Mouse (Mus musculus): ENCODE measurements at regions not wholly inside any gene's neighbourhood (a gene's known extent, or its start where the extent isn't known, plus 50 kb on each side); places are given as distances from the start of the nearest gene placed in this dataset.
A peak's percentile ranks its signal among the peaks of the same experiment; 100 is the strongest.

DNA sequence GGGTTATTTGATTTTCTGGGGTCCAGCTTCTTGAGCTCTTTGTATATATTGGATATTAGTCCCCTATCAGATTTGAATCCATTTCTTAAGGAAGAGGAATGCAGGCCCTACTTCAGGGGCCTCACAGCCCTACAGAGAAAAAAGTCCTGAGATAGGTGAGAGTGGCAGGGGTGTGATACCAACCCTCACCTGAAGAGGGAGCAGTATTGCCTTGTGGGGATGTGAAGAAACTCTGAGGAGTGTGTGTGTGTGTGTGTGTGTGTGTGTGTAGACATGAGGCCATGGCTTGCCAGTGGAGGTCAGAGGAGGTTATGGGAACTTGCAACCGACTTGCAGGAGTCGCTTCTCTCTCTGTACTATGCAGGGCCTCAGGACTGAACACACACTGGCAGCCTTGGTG is 141.2 kb downstream of the Tex29 start:
- no peak for DNase-seq

DNA sequence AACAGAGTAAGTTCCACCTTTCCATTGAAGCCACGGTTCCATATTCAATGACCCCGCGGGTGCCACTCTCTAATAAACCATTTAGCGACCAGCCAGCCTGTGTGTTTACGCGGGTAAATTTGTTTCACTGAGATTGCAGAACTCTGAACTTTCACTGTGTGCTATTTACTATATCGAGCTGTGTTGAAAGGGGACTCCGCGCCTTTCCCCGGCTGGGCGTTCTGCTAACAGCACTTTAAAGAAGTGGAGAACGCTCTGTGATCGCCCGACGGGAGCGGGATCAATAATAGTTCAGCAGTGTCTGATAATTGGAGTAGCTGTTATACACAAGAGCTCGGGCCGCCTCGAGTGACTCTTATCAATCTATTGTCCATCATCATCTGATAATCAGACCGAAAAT is 149.8 kb downstream of the Tex29 start:
- no peak for DNase-seq

DNA sequence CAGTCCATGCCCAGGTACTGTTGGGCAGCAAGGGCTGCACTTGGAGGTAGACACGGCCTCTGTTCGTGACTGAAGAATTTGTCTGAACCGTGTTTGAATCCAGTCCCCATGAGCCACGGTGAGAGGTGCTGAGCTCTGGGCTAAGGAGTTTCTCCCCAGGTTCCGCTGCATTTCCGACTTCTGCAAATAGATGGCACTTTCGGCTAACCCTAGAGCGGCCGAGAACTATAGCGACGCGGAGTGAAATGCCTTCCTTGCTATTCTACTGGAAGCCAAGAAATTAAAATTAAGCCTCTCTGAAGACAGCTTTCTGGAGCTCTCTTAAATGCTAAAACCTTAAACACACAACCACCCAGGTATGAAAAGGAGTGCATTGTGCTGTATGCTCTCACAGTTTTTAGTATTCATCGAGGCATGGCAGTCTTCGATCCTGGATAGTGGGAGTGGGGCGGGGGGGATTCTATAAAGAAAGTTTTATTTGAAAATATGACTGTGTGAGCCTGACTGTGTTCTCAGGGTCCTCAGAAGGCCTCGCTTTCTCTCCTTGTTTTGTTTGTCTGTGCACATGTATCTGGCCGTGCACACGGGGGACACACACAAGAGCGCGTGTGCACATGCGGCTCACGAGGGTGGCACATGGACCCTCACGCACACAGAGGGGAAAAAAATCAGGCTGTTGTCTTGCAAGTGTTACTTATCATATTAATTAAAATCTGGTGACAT is 159.6 kb downstream of the Tex29 start:
- no peak for DNase-seq

DNA sequence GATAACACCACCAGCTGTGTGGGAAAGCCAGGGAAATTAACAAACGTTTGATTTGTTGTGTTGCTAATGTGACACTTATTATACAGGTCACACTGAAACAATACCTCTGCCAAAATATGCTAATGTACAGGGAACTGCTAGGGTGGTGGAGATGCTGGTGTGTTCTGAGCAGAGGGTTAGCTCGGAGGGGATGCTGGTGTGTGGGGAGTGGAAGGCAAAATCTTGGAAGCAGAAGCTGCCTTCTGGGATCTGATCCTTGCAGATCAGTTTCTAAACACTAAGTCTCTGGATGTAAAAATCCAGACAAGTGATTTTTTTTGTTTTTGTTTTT is 160.2 kb downstream of the Tex29 start:
- no peak for DNase-seq

DNA sequence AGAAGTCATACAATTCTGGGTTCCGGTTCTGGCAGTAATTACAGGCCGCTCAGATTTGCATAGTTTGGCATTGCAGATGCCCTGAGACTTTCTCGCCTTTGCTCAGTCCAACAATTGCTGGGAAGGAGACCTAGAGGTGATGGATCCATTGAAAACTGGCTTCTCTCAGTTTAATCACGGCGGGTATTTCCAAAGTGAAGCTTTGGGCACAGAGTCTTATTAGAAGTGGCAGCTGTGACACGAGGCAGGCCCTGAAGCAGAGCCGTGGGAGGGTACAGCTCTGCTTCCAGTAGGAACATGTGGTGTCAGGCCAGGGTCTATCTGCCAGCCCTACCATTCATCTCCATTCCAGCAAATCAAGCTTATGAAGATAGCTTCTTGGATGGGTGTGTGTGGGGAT is 164.0 kb downstream of the Tex29 start:
- no peak for DNase-seq

DNA sequence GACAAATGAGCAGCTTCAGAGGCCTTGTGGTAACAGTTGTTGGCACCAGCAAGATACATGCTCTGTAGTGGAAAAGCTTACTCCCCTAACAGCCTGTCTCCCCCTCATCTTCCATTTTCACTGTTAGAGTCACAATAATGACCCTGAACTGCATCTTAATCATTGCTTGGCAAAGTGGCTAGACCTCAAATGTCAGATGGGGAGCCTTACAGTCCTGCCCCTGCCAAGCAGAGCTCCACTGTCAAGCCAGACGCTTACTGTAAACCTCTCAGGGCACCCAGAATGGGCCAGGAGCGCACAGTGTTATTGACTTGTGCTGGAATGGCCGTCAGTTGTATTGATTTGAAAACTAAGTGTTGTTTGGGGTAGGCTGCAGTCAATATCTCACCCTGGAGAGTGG is 172.5 kb downstream of the Tex29 start:
- no peak for DNase-seq

DNA sequence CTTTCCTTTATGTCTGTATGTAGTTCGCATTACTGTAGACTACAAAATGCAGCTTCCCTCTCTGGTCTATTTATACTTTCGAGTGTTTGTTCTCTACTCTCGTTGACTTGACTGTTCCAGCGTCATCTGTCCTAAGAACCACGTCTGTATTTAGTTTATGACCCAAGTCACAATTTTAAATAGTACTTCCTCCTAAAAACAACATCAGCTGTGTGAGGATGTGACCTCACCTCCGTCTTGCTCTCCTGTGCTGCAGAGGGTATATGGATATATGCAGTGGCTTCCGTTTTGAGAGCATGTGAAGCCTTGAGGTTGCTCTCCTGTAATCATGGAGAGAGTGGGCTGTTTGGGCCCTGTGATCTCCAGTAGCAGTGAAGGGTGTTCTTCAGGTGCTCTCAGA is 177.5 kb downstream of the Tex29 start:
- no peak for DNase-seq

DNA sequence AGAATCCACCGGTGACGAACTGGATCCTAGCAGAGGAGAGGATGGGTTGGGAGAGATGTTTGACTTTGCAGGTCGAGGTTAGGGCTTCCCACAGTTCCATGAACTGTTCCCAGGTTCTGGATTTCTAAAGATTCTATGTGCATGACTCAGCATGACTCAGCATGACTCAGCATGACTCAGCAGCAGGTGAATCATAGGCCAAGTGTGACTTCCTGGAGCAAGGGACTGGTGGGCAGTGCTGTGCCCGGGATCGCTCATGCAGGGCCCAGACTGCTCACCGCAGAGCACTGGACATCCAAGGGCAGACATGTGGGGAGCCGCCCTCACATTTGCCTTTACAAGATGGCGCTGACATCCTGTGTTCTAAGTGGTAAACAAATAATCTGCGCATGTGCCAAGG is 179.0 kb downstream of the Tex29 start:
- DNase-seq, result no peak

DNA sequence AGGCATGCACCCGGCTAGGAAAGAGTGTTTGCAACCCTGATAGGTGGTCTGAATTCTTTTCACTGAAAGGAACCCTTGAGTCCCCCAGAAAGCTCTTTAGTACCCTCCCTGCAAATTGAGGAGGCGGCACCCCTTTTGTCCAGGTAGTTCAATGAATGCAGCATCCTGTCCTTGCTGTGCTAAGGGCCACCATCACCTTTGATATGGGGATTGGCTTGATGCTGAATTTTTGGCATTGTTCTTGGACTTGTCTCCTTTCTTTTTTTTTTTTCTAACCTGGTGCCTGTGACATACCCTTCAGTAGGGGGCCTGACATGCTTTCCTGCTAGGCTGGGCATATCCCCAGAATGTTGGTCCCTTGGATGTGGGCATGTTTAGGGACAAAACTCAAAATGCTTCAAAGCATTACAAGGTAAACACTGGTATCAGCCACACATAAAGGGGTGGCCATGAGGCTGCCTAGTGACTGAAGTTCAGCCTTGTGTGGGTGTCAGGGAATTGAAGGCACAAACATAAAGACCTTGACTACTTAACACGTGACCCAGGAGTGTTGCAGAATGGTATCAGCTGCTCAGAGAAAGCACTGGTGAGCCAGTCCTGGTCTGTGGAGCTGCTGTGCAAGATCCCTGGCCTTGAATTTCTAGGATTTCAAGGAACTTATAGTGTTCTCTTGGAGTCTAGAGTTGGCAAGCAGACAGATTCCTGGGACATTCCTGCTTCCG is 183.6 kb downstream of the Tex29 start:
- DNase-seq, result no peak

DNA sequence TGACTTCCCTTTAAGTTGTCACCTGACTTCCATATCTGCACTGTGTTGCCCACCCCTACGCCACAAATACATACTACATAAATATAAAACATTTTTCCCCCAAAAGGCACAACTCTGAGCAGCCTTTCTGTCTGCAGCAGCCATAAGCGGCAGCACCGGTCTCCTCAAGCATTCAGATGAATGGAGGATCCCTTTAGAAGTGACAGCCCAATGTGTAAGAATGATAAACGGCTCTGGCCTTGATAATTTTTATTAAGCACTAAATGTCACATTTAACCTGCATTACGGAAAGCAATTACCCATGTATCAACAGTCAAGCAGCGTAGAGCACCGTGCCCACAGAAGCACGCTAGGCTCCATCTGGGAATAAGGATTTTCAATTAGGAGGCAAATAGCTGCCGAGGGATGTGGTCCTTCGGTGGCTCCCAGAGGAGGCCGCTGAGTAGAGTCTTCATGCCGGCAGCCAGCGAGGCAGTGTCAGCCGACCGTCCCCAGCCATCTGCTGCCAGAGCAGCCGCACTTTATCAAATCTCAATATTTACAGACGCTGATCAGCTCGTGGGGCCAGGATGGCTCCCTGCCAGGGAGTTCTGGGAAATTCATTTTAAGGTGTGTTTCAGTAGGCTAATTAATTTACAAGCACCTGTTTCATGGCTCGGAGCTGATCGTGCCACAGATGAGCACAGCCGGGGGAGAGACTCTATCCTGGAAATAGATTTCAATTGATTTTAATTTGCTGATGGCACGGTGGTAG is 190.3 kb downstream of the Tex29 start:
- DNase-seq, result no peak

DNA sequence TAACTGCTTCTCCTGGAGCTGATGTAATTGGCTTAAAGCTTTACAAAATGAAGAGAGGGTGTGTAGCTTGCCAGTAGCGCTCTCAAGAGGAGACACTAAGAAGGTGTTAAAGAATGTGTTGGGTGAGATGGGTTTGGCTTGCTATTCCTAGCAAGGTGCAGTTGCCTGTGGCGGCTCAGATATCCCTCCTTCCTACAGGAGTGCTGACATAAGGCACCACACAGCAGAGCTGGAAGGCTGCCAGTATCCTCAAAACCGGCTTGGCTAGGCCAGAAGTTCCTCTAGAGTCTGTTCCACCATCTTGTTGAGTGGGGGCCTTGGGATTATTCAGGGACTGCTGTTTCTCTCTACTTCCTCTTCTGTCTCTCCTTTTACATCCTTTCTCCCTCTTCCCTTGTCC is 191.5 kb downstream of the Tex29 start:
- DNase-seq, result no peak

DNA sequence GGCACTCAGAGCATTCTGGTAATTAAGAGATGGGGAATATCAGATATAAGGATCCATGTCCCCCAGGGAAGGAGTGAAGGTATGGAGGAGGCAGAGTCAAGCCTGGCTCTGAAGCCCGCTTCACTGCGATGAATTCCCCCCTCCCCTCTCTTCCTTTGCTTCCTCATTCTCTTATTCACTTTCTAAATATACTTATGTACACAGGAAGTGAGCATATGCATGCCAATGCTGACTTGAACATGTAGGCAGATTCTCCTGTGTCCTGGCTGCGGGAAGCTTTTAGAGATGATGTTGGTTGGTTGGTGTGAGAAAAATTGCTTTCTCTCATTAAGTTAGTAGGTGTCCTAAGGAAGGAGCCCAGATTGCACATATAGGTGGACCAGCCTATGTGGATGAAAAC is 192.1 kb downstream of the Tex29 start:
- no peak for DNase-seq

DNA sequence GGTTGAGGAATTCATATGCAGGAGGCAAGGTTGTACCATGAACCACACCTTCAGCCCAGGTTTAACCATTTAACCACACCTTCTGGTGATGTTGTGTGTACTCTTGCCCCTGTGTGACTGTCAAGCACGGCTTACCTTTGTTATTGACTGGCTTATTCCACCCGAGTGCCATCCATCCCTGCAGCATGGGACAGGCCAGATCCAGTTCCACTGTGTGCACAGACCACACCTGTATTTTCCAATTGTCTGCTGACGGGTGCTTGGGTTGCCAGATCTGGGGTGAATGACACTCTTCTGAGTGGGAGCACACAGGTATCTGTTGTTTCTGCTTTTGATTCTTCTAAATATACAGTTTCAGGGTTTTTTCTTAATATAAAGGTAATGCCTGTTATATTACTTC is 196.1 kb downstream of the Tex29 start:
- no peak for DNase-seq

DNA sequence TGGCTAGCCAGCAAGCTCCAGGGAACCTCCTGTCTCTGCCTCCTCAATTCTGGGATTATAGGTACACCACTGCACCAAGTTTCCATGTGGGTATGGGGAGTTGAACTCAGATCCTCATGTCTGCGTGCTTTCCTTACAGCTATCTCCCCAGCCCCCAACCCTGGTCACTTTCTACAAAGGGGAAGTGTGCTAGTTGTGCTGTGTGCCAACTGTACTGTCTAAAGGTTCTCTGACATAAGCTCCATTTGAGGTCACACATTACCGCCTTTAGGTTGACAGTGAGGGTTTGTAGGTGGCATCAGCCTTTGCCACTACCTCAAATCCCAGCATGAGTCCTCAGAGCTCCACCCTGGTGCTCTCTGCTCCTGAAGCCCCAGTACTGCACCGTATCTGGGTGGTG is 200.7 kb downstream of the Tex29 start:
- DNase-seq, result no peak

DNA sequence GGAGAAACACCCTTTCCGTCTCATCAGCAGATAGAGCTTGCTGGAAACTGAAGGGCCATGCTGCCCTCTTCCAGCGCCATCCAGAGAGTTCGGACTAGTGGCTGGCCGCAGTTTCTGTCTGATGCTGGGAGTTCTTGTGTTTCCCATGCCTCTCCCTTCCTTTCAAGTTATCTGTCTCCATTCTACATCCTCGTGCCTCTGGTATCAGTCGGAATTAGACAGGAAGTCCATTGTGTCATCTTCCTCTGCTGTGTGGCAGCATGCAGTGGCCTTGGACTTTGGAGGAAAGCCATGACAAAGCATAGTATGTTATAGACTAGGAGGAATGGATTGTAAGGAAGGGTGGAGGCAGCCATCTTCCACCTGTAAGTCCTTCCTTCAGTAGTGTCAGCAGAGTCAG is 201.4 kb downstream of the Tex29 start:
- DNase-seq, result no peak

DNA sequence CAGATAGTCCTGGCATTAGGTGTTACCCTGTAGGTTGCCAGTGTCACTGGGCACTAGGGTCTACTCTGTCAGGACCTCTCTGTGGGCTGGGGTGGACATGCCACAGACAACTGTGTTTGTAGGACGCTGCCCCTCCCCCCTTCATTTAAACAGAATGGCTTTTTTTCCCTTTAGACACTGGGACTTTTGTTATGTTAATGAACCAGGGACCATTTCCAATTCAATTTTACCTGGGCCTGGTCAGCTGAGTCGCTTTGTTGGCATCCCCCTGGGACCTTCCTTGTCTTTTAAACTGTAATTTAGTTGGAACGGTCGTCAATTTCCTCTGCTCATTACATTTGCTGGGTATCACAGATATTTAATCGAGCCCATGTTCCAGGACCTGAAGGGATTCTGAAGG is 210.6 kb downstream of the Tex29 start:
- DNase-seq, result no peak

DNA sequence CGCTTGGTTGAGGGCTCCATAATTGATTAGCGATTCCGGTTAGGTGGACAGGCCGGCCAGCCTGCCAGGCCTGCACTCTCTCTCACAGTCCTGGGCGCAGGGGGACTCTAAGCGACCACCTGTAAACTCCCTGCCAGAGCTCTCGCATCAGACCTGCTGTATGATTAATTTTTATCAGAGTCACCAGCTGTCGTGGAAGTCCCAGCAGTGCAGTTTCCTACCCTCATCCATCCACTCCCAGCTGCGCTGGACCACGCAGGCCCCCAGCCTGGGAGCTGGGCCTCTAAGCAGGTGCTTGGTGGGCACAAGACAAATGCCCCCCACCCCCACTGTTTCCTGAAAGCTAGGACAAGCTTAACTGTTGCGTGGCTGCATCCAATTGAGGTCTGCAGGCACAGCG is 211.1 kb downstream of the Tex29 start:
- no peak for DNase-seq

DNA sequence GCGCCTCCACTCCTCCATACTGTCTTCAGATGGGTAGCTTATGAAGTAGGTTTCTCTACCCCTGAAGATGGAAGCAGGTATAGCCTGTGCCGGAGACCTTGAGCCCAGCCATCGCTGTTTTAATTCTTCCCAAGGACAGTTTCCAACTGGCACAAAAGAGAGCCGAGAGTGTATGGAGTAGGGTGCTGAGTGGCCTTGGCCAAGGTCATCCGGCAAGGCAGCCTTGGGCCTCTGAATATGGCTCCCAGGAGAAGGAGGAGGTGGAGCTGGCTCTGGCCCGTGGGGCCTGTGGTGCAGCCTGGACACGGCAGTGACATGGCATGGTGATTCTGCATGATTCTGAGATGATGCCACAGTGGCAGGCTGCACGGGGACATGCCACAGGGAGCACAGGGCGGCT is 215.7 kb downstream of the Tex29 start:
- no peak for DNase-seq

DNA sequence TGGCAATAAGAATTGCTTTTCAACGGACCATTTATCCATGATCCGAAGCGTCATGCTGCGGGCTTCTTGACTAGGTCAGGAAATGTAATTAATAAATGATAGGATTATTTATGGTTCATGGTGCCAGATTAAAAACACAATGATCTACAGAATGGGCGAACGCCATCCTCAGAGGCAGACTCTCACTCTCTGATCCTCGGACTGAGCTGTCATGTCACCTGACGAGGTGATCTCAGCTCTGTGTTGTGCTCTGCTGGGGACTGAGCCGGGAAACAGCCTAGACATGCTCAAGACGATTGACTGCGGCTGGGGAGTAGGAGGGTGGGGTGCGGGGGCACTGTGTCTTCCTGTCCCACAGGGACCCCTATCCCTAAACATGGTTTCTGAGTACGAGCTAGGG is 217.4 kb upstream of the A230072I06Rik start:
- no peak for DNase-seq

DNA sequence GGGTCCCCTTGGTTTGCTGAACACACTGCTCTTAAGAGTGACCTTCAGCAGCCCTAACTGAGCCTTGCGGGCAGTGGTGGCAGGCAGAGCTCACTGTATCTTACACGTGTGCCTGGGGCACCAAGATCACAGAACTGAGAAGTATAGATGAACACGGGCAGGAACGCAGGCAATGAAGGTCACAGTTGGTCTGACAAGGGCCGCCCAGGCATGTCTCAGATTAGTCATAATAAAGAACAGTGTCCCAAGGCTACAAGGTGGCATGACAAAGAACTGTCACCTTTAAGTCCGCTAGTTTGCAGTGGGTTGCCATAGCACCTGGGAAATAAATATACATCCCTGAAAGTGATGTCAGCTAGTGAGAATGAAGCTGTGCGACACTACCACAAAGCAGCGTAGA is 215.9 kb upstream of the A230072I06Rik start:
- no peak for DNase-seq

DNA sequence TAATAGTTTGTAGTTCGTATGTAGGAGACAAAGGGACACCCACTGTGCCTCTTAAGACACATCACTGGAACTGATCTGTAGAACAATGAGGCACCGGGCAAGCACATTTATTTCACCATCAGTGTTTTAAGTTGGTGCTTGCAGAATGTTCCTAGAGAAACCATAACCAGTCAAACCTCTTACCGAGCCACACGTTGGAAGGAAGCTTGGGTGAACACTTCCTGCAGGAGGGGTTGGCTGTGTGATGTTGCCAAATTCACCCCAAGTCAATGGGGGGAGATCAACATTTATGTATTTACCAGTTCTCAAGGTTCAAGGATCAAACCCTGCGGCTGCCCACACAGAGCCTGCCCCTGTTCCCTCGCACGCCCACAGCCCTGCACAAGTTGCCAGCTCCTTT is 214.0 kb upstream of the A230072I06Rik start:
- no peak for DNase-seq

DNA sequence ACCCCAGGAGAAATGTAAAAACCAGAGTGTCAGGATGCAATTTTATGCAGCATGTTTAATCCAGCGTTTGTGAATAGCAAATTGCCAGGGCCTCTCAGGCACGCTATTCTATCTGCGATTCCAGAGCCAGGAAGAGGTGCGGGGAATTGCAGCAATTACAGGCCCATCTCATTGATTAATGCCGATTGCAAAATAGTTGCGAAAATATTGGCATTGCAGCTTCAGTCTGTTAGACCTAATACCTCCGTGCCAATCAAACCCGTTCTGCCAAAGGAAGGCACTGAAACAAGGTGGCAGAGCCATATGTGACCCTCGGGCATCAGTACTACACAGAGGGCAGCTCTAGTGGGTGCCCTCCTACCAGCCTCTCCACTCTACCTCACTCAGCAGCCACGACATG is 212.2 kb upstream of the A230072I06Rik start:
- no peak for DNase-seq

DNA sequence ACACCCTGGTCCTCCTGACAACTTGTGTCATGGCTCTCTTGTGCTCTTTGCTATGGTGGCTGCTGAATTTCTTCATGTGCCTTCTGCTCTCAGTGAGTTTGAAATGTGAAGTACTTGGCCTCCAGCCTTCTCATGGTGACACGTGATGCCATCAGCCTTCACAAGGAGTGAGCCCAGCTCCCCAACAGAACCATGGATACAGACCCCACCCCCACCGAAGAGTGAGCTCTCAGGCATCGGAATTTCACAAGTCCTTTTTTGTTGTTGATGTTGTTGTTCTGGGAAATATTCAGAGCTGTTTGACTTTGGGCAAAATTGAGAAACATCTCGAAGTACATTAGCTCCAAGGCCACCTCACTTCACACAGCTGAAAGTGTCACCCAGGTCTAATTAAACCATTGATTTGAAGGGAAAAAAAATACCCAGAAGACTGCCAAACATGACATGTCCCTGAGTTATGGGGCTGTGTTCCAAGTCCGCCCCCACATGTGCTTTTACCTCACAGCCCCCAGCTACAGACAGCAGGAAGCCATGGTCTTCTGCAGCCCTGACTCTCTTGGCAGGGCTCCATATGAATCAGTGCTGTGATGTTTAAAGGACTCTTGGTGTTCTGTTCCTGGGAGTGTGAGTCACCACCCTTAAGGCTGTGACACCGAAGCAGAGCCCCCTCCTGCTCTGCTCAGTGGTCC is 205.2 kb upstream of the A230072I06Rik start:
- DNase-seq, result peak; percentile 92

DNA sequence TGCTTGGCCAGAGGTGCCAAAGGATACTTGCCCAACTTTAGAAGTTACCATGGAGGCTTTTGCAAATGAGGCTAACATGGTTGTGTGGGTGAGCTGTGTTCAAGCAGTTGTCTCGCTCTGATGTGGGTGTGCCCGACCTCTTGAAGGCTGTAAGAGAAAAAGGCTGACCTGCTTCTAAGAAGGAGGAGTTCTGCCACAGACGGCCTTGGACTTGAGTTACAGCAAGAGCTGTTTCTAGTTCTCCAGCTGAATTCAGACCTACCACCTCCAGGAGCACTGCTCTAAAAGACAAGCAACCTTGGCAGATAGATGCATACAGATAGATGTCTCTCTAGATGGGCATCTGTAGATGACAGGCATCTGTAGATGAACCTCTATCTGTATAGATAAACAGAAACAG is 202.7 kb upstream of the A230072I06Rik start:
- no peak for DNase-seq
